Mouse (Mus musculus) cerebellum, adult 8-10 months (tissue): Measurements from ENCODE around the gene Atp6v1g2.

ENCODE experiments used
- DNase-seq: peaks from one replicate; pipeline ENCODE4 v3.0.0; 2022

Gene Atp6v1g2

DNA sequence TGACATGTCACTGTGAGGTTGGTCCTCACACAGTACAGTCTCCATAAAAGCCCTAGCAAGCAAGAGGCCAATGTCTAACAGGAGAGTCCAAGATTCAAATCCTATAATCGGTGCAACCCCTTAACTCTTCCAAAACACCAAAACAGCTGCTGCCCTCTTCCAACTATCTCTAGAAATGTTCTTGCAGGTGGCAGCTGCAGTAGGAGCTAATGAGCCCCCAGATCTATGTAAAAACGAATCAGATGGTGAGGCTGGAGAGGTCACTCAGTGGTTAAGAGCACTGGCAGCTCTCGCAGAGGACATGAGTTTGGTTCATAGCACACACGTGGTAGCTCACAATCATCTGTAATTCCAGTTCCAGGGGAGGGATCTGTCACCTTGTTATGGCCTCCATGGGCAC is 22.2 kb downstream of the Atp6v1g2 start:
- DNase-seq = no peak

DNA sequence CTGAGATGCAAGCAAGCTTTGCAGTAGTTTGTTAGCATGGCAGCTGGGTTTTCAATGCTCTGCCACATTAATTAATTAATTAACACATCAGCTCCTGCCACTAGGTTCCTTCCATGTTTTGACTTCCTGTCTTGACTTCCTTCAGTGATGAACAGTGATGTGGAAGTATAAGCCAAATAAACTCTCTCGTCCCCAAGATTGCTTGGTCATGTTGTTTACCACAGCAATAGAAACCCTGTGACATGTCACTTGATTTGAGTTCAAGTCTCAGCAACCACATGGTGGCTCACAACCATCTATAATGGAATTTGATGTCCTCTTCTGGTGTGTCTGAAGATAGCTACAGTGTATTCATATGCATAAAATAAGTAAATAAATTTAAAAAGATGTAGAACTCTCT is 23.9 kb downstream of the Atp6v1g2 start:
- no peak for DNase-seq

- DNase-seq = peak; percentile 93
Observed at GRCm38 (mm10) chr17:35257824-35258491, 24.5 kb downstream of the Atp6v1g2 start.

DNA sequence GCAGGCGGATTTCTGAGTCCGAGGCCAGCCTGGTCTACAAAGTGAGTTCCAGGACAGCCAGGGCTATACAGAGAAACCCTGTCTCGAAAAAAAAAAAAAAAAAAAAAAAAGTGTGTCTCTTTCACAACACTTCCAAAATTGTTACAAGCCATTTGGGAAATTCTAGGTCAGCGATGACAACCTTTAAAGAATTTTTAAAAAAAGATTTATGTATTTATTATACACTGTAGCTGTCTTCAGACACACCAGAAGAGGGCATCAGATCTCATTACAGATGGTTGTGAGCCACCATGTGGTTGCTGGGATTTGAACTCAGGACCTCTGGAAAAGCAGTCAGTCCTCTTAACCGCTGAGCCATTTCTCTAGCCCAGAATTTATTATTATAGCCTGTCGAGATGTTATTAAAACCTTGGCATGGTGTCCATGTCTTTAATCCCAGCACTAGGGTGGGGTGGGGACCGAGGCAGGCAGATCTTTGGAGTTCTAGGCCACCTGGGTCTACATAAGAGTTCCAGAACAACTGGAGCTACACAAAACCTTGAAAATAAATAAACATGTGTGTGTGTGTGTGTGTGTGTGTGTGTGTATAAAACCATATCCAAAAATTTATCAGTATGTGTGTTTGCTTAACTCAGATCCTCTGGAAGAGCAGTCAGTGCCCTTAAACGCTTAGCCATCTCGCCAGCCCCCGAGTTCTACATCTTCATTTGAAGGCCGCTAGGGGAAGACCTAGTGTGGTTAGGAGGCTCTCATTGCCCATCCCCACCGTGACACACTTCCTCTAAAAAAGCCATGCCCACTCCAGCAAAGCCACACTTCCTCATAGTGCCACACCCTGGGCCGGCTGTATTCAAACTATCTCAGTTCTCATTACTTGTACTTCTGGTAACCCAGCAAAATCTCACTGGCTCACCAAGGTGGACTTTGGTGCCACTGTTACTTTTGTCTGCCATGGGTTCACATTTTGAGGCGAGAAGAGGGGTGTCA is 25.3 kb downstream of the Atp6v1g2 start:
- DNase-seq = peak; percentile 15

DNA sequence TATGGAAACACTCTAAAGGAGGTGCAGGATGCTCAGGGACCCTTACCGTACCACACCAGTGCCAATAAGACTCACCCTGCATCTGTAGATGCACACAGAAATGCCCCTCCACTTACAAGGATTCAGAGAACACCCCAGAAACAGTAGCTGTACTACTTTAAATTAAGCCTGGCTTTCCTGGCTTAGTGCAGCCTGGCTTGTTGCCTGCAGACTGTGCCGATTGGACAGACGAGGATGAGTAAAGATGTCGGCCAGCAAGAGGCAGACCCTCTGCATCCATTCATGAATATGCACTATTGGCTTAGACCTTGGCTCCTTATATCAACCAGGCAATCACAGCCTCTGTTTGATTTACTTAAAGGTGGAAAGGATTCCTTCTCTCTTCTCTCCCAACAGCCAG is 26.2 kb downstream of the Atp6v1g2 start:
- no peak for DNase-seq

DNA sequence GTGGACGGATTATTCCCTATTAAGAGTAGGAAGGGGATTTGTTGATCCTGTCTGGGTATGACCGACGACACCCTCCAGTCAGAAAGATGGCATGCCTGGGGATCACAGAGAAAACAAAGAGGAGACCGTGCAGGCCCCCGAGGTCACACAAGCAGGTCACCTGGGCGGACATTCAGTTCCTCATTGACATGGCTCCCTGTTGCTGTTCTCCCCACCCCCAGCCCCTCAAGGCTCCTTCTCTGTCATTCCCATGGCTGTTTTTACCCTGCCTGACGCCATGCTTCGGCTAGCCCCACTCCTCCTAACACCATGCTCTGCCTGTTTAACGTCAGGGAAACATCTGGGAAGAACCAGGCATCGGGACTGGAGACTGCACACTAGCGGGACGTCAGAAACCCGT is 28.2 kb downstream of the Atp6v1g2 start:
- DNase-seq = peak; percentile 6

DNA sequence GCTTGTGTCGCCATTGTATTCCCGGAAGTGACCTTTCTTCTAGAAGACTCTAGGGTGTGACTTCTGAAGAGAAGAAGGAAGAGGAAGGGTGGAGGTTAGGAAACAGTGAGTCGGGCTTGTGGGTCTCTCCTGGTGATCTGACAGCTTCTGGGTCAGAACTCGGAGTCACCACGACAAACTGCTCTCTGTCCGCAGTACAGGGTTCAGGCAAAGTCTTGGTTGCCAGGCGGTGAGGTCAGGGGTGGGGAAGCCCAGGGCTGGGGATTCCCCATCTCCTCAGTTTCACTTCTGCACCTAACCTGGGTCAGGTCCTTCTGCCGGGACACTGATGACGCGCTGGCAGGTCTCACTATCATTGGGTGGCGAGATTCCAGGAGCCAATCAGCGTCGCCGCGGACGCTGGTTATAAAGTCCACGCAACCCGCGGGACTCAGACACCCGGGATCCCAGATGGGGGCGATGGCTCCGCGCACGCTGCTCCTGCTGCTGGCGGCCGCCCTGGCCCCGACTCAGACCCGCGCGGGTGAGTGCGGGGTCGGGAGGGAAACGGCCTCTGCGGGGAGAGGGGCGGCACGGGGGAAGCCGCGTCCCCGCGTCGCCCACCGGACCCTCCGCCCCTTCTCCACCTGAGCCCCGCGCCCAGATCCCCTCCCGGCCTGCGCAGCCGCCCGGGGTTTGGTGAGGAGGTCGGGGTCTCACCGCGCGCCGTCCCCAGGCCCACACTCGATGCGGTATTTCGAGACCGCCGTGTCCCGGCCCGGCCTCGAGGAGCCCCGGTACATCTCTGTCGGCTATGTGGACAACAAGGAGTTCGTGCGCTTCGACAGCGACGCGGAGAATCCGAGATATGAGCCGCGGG is 29.4 kb downstream of the Atp6v1g2 start, which contains the start of gene H2-D1:
H2-D1 (plus strand) TSS at position 67 of the 859 bp plus-strand sequence.
- DNase-seq = peak; percentile 96

DNA sequence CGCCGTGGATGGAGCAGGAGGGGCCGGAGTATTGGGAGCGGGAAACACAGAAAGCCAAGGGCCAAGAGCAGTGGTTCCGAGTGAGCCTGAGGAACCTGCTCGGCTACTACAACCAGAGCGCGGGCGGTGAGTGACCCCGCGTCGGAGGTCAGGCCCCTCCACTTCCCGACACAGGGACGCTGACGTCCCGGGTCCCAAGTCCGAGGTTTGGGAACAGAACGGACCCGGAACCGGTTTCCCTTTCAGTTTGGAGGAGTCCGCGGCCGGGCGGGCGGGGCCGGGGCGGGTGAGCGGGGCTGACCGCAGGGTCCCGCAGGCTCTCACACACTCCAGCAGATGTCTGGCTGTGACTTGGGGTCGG is 30.0 kb downstream of the Atp6v1g2 start:
- DNase-seq = no peak

GRCm38 (mm10) chr17:35267399-35268086 is 34.1 kb downstream of the Atp6v1g2 start:
- DNase-seq = no peak

GRCm38 (mm10) chr17:35269653-35270347 is 36.3 kb downstream of the Atp6v1g2 start:
- DNase-seq = no peak

- DNase-seq = no peak
Observed at GRCm38 (mm10) chr17:35272249-35272648, 38.8 kb downstream of the Atp6v1g2 start.

DNA sequence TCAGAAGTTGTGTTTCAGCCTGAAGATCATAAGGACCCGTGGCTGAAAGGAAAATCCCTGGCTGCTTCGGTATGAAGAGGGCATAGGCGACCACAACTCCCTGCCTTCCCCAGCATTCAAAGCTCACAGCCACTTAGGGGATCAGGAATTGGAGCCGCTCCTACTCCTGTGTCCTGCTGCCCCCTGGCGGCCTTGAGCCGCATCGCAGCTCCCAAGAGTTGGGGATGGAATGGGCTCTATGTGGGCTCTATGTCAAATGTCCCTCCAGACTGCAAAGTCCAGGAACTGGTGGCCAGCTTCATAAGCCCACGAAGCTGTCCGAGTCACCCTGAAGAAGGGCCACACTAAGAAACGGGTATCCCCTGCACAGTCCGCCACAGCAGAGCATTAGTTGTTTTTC is 41.3 kb downstream of the Atp6v1g2 start:
- peak; percentile 82 for DNase-seq

GRCm38 (mm10) chr17:35276304-35276864 is 42.9 kb downstream of the Atp6v1g2 start:
- no peak for DNase-seq

DNA sequence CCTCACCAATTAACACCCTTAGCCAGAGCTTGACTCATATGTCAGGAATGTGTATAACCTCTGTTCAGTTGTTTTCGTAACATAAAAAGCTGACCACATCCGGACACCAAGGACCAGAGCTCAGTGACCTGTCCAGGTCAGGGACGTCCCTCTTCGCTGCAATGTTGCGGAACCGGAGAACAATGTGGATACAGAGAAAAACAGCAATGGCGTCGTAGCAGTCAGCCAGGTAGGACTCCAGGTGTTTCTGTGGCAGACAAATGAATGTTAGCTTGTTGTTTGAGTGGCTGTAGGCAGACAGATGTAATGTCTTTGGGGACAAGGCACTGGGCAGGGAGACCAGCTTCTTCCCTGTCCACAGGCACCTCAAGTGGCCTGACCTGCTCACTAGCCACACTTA is 44.6 kb downstream of the Atp6v1g2 start:
- DNase-seq = no peak

GRCm38 (mm10) chr17:35278957-35279688 is 45.7 kb downstream of the Atp6v1g2 start:
- DNase-seq = no peak

DNA sequence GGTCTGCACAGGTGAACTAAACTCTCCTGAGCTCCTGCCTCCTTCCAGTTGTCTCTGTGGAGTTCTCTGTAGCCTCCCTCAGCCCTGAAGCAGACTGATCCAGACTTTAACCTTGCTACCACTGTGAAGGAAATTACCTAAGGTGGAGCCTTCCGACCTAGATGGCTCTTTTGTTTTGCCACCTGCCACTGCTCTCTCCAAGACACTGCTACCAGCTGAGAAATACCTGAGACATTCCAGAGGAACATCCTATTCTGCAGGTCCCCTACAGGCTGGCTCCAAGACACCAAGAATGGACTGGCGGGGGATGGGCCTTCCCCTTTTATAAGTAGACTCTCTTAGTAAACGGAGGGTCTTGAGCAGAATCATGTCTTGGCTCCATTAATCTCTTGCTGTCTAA is 46.8 kb downstream of the Atp6v1g2 start:
- no peak for DNase-seq

GRCm38 (mm10) chr17:35285431-35285830 is 52.0 kb downstream of the Atp6v1g2 start:
- no peak for DNase-seq
